Mouse (Mus musculus) neural tube, embryonic 12.5 days (tissue): ENCODE results near the gene Golgb1. TPM values are rescaled to one million over a fixed set of nuclear protein-coding genes. Genes with fewer than 3 reads are reported as not detected.

ENCODE experiments used
- ATAC-seq: fragments of 200-750 bp; cut with Nextera tagmentation; 2 replicates; pipeline ENCODE4 v1.8.0; 2017; ENCODE audit warnings: low read depth, mild to moderate bottlenecking, moderate TSS enrichment, moderate library complexity; ENCODE audit not compliant: low FRiP score
- H3K27ac ChIP-seq: fragments of 300-500 bp; sonication (generic); 2 replicates; pipeline ENCODE4 v1.5.1; 2016
- H3K27me3 ChIP-seq: fragments of 300-500 bp; sonication (generic); replicated peaks from 2 replicates; pipeline ENCODE4 v1.6.1; 2016; ENCODE audit warnings: mild to moderate bottlenecking
- H3K36me3 ChIP-seq: fragments of 300-500 bp; sonication (generic); 2 replicates; pipeline ENCODE4 v1.6.1; 2016; ENCODE audit warnings: mild to moderate bottlenecking
- H3K4me1 ChIP-seq: fragments of 300-500 bp; sonication (generic); 2 replicates; pipeline ENCODE4 v1.6.1; 2016
- H3K4me2 ChIP-seq: fragments of 300-500 bp; sonication (generic); replicated peaks from 2 replicates; pipeline ENCODE4 v1.6.1; 2016; ENCODE audit warnings: mild to moderate bottlenecking
- H3K4me3 ChIP-seq: fragments of 300-500 bp; sonication (generic); 2 replicates; pipeline ENCODE4 v1.5.1; 2016
- H3K9ac ChIP-seq: fragments of 300-500 bp; sonication (generic); 2 replicates; pipeline ENCODE4 v1.6.1; 2016; ENCODE audit warnings: mild to moderate bottlenecking
- H3K9me3 ChIP-seq: fragments of 300-500 bp; sonication (generic); 2 replicates; pipeline ENCODE4 v1.6.1; 2016; ENCODE audit warnings: mild to moderate bottlenecking
- whole genome bisulfite sequencing: fragments of 180-500 bp; shearing (Covaris S2); methylation state at CpG from one replicate; pipeline ENCODE4 v1.1.7; 2016; 5-methylcytosine and 5-hydroxymethylcytosine counted together
- polyA plus RNA-seq: library from polyadenylated mRNA; unstranded; fragments of >200 nt; fragmentation: Nextera tagmentation; extraction: Ambion mirVana; gene quantifications from 2 replicates; pipeline ENCODE4 v1.2.1, GENCODE M21; 2016

Gene Golgb1
- polyA plus RNA-seq, 1 experiment from 2014 or later: 75.9 TPM

- Histone ChIP-seq H3K9ac (no peak overlapping the region), H3K9me3 (no peaks in the 10 kb centered on the region), H3K36me3 (peaks cover 14% of the 10 kb centered on the region), H3K27me3 (no peaks in the 10 kb centered on the region), H3K4me1 (peaks cover 6% of the 10 kb centered on the region; the same call in 1 of the 2 replicates), H3K27ac (no peak overlapping the region), H3K4me2 (no peak overlapping the region), H3K4me3 (no peak overlapping the region)
- WGBS: 90% methylated on average over 4 of the region's 4 CpGs
- ATAC-seq: no peak
These were observed 9.9 kb downstream of the Golgb1 start for GRCm38 (mm10) chr16:36884881-36885280.

- H3K36me3 ChIP-seq: peaks cover 15% of the 10 kb centered on the region
- no peaks in the 10 kb centered on the region for H3K27me3 ChIP-seq
- no peak for ATAC-seq
- no peak overlapping the region for H3K9ac ChIP-seq
- H3K4me2 ChIP-seq: no peak overlapping the region
- H3K4me3 ChIP-seq: no peak overlapping the region
- no peak overlapping the region for H3K27ac ChIP-seq
- 94% methylated on average over 11 of the region's 11 CpGs for WGBS
- H3K4me1 ChIP-seq: peaks cover 6% of the 10 kb centered on the region; the same call in 1 of the 2 replicates
- H3K9me3 ChIP-seq: no peaks in the 10 kb centered on the region
These were observed 11.0 kb downstream of the Golgb1 start for GRCm38 (mm10) chr16:36885912-36886311.

GRCm38 (mm10) chr16:36887546-36887945 lies 12.6 kb downstream of the Golgb1 start:
- Histone ChIP-seq H3K4me2 (no peak overlapping the region), H3K9ac (no peak overlapping the region), H3K4me3 (no peak overlapping the region), H3K27me3 (no peaks in the 10 kb centered on the region), H3K4me1 (peaks cover 5% of the 10 kb centered on the region; the same call in 1 of the 2 replicates), H3K27ac (no peak overlapping the region), H3K36me3 (peaks cover 29% of the 10 kb centered on the region), H3K9me3 (no peaks in the 10 kb centered on the region)
- no peak for ATAC-seq
- WGBS: 93% methylated on average over 5 of the region's 5 CpGs

DNA sequence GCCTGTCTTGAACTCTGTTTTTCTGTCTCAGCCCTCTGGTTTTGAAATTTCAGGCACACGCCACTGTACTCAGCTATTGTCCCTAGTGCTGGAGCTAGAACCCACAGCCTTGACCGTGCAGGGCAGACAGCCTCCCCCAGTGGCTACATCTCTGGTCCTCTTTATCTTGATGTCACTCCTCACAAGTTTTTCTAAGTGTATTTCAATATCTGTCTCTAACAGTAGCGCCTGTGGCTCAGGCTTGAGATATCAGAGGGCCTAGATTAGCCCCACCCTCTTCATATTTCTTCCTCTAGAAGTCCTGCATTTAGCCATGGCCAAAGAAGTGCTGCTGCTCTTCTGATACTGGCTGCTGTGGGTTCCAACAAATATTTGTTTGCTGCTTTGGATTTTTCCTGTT lies 15.6 kb downstream of the Golgb1 start:
- Histone ChIP-seq H3K9ac (no peak overlapping the region), H3K4me1 (no peaks in the 10 kb centered on the region), H3K36me3 (peaks cover 53% of the 10 kb centered on the region), H3K27ac (no peak overlapping the region), H3K4me3 (no peak overlapping the region), H3K9me3 (no peaks in the 10 kb centered on the region), H3K27me3 (no peaks in the 10 kb centered on the region), H3K4me2 (no peak overlapping the region)
- 96% methylated on average over 3 of the region's 3 CpGs for WGBS
- no peak for ATAC-seq

GRCm38 (mm10) chr16:36891415-36891814 lies 16.5 kb downstream of the Golgb1 start:
- 93% methylated on average over 4 of the region's 4 CpGs for WGBS
- Histone ChIP-seq H3K4me1 (no peaks in the 10 kb centered on the region), H3K27ac (no peak overlapping the region), H3K4me3 (no peak overlapping the region), H3K9me3 (no peaks in the 10 kb centered on the region), H3K27me3 (no peaks in the 10 kb centered on the region), H3K4me2 (no peak overlapping the region), H3K9ac (no peak overlapping the region), H3K36me3 (peaks cover 58% of the 10 kb centered on the region)
- no peak for ATAC-seq

GRCm38 (mm10) chr16:36893317-36893716 lies 18.4 kb downstream of the Golgb1 start:
- ATAC-seq: no peak
- Histone ChIP-seq H3K9me3 (no peaks in the 10 kb centered on the region), H3K27me3 (no peaks in the 10 kb centered on the region), H3K4me2 (no peak overlapping the region), H3K36me3 (peaks cover 65% of the 10 kb centered on the region), H3K9ac (no peak overlapping the region), H3K4me1 (no peaks in the 10 kb centered on the region), H3K27ac (no peak overlapping the region), H3K4me3 (no peak overlapping the region)
- WGBS: 90% methylated on average over 10 of the region's 10 CpGs

- ATAC-seq: no peak
- H3K9ac ChIP-seq: no peak overlapping the region
- no peaks in the 10 kb centered on the region for H3K9me3 ChIP-seq
- H3K4me3 ChIP-seq: no peak overlapping the region
- H3K36me3 ChIP-seq: peaks cover 71% of the 10 kb centered on the region
- no peak overlapping the region for H3K4me2 ChIP-seq
- H3K27me3 ChIP-seq: no peaks in the 10 kb centered on the region
- no peak overlapping the region for H3K27ac ChIP-seq
- no peaks in the 10 kb centered on the region for H3K4me1 ChIP-seq
- 94% methylated on average over 6 of the region's 6 CpGs for WGBS
These were observed 21.8 kb downstream of the Golgb1 start for GRCm38 (mm10) chr16:36896712-36897111.

GRCm38 (mm10) chr16:36903156-36903555 lies 28.2 kb downstream of the Golgb1 start:
- Histone ChIP-seq H3K36me3 (peaks cover 53% of the 10 kb centered on the region), H3K4me1 (no peaks in the 10 kb centered on the region), H3K27ac (no peak overlapping the region), H3K4me3 (no peak overlapping the region), H3K9me3 (no peaks in the 10 kb centered on the region), H3K4me2 (no peak overlapping the region), H3K9ac (no peak overlapping the region), H3K27me3 (no peaks in the 10 kb centered on the region)
- 93% methylated on average over 5 of the region's 5 CpGs for WGBS
- no peak for ATAC-seq

DNA sequence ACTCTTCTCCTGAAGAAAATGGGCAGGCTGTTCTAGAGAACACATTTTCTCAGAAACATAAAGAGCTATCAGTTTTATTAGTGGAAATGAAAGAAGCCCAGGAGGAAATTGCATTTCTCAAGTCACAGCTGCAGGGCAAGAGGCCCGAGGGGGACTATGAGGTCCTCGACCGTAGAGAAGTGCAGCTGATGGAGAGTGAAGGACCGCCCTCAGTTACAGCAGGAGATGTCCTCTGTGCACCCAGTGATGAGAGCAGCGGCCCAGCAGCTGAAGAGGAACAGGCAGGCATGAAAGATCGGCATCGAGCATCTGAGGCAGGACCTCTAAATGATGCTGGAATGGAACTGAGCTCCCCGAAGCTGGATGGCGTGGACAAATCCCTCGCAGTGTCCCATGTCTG lies 37.0 kb downstream of the Golgb1 start:
- no peak for ATAC-seq
- Histone ChIP-seq H3K27me3 (no peaks in the 10 kb centered on the region), H3K4me1 (no peaks in the 10 kb centered on the region), H3K27ac (no peak overlapping the region), H3K36me3 (peaks cover 69% of the 10 kb centered on the region), H3K9ac (no peak overlapping the region), H3K4me2 (no peak overlapping the region), H3K9me3 (no peaks in the 10 kb centered on the region), H3K4me3 (no peak overlapping the region)
- WGBS: 89% methylated on average over 10 of the region's 10 CpGs

- Histone ChIP-seq H3K27me3 (no peaks in the 10 kb centered on the region), H3K4me1 (no peaks in the 10 kb centered on the region), H3K4me2 (no peak overlapping the region), H3K9me3 (no peaks in the 10 kb centered on the region), H3K9ac (no peak overlapping the region), H3K4me3 (no peak overlapping the region), H3K36me3 (peaks cover 71% of the 10 kb centered on the region), H3K27ac (no peak overlapping the region)
- WGBS: 94% methylated on average over 13 of the region's 13 CpGs
- no peak for ATAC-seq
These were observed 37.4 kb downstream of the Golgb1 start for GRCm38 (mm10) chr16:36912311-36912710.

- no peaks in the 10 kb centered on the region for H3K27me3 ChIP-seq
- H3K9ac ChIP-seq: no peak overlapping the region
- H3K4me2 ChIP-seq: no peak overlapping the region
- H3K4me1 ChIP-seq: no peaks in the 10 kb centered on the region
- H3K27ac ChIP-seq: no peak overlapping the region
- H3K36me3 ChIP-seq: peaks cover 75% of the 10 kb centered on the region
- H3K4me3 ChIP-seq: no peak overlapping the region
- no peaks in the 10 kb centered on the region for H3K9me3 ChIP-seq
- no peak for ATAC-seq
- 92% methylated on average over 5 of the region's 5 CpGs for WGBS
These were observed 39.3 kb downstream of the Golgb1 start for GRCm38 (mm10) chr16:36914195-36914594.

DNA sequence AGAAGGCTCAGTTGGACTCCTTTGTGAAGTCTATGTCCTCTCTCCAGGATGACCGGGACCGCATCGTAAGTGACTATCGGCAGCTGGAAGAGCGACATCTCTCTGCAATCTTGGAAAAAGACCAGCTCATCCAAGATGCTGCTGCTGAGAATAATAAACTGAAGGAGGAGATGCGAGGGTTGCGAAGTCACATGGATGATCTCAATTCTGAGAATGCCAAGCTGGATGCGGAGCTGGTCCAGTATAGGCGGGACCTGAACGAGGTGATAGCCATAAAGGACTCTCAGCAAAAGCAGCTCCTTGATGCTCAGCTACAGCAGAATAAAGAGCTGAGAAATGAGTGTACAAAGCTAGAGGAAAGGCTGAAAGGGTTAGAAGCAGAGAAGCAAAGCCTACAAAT lies 43.6 kb downstream of the Golgb1 start:
- Histone ChIP-seq H3K4me1 (no peaks in the 10 kb centered on the region), H3K4me2 (no peak overlapping the region), H3K4me3 (no peak overlapping the region), H3K9ac (no peak overlapping the region), H3K36me3 (peaks cover 61% of the 10 kb centered on the region), H3K27ac (no peak overlapping the region), H3K9me3 (no peaks in the 10 kb centered on the region), H3K27me3 (no peaks in the 10 kb centered on the region)
- 92% methylated on average over 10 of the region's 10 CpGs for WGBS
- no peak for ATAC-seq

DNA sequence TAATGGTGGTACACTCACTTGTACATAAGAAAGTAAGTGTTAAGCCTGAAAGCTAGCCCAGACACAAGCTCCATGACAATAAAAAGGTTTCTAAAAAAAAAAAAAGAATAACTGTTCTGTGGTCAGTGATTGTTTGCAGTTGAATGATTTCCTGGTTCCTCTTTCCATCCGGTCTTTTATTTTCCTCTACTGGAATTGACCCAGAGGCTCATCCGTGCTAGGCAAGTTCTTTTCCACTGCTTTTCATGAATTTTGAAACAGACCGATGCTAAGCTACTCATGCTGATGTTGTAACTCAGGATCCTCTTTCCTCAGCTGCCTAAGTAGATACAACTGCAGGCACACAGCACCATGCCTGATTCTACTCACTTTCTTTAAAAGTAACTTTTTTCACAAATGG lies 45.5 kb downstream of the Golgb1 start:
- H3K4me3 ChIP-seq: no peak overlapping the region

More for the DNA sequence above, 45.5 kb downstream of the Golgb1 start:
- Histone ChIP-seq H3K4me2 (no peak overlapping the region), H3K9me3 (no peaks in the 10 kb centered on the region), H3K27ac (no peak overlapping the region), H3K9ac (no peak overlapping the region), H3K27me3 (no peaks in the 10 kb centered on the region), H3K4me1 (no peaks in the 10 kb centered on the region), H3K36me3 (peaks cover 52% of the 10 kb centered on the region)
- no peak for ATAC-seq
- 92% methylated on average over 3 of the region's 3 CpGs for WGBS
